Mouse (Mus musculus): ENCODE measurements at regions not wholly inside any gene's neighbourhood (a gene's known extent, or its start where the extent isn't known, plus 50 kb on each side); places are given as distances from the start of the nearest gene placed in this dataset.
"Not testable (repeated sequence)": the region's sequence is repeated elsewhere in the genome, so short reads cannot be mapped to it uniquely, and the experiment has no call there.

- DNase-seq, result peak; percentile 2
- intact Hi-C loops (cut with DNase I), result no loop called here
Observed at GRCm38 (mm10) chr6:13006596-13006995, 63.0 kb upstream of the Tmem106b start.

- intact Hi-C loops (cut with DNase I), result no loop called here
- no peak for DNase-seq
Observed at GRCm38 (mm10) chr6:12994701-12995100, 74.9 kb upstream of the Tmem106b start.

DNA sequence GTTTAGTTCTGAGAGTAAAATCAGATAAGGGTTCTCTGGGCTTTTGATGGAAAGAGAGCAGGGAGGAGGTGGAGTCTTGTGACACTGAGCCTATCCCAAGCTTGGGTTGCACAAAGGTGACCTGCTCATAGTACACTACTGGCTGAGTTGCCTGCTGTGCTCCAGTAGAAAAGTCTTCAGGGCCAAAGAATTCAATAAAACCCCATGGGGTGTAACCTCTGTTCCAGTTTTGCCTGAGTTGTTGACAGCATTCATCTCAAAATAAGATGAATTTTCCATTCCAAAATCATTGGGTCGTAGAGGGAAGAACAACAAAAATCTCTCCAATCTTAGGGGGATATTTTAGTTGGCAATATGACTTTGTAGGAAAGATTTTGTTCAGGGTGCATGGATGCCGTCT, 75.8 kb upstream of the Tmem106b start:
- intact Hi-C loops (cut with DNase I), result no loop called here
- DNase-seq, result no peak

DNA sequence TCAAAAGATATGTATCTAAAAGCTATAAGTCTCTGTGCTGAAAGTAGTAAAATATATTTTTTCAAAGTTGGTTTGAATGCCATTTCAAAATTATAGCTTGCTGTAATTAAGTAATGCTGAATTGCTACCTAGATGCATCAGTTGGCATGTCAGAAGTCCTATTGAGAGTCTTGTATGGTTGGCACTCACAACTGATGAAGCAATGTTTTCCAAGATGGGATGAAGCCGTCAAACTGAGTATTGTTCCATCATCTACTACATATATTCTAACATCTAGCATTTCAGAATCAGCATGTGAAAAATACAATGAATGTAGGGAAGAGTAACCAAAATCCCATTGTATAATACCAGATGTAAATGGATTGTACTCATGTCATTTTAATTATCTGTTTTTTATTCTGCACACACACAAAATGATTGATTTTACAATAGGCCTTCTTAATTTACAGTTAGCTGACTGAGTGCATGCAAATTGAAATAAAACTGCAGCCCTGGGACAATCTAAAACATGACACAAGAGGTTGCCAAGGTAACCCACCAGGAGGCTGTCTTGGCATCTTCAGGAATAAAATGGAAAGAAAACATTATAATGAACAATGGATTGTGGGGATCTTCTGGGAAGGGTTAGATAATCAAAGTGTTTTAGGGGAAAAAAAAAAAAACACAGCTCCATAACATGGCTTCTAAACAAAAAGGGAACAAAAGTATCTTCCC, 92.2 kb upstream of the Tmem106b start:
- intact Hi-C loops (cut with DNase I), result no loop called here
- DNase-seq, result peak; percentile 6

GRCm38 (mm10) chr6:12971604-12972003, 98.0 kb upstream of the Tmem106b start:
- DNase-seq, result no peak
- intact Hi-C loops (cut with DNase I), result no loop called here

DNA sequence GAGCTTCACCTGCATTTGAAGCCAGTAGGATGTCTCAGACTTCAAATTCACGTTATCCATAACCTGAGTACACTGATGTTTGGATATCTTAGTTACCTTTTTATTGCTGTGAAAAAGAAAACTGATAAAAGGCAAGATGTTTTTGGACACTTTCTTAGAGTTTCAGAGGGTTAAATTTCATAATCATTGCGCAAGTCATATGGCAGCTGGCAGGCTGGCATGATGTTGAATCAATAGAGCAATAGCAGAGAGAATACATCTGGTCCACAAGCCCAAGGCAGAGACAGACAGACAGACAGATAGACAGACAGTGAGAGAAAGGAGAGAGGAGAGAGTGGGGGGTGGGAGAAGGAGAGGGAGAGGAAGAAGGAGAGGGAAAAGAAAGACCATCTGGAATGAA, 102.3 kb upstream of the Tmem106b start:
- no peak for DNase-seq
- intact Hi-C loops (cut with DNase I), result no loop called here

DNA sequence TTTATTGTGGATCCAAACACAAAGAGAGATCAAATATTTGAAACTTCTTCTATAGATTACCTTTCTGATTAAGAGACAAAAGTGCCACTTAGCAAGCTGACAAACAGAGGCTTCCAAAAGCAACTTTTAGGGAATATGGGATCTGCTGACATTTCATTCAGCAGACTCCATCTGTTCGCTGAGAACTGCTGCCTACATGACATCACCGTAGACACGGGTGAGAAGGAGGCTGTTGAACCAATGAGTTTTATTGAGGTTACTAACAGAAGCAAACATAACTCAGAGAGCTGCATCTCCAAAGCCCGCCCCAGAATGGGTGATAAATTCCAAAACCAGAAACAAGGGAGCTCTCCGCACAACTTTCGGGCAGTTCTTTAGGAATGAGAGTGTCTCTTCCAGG, 111.8 kb upstream of the Tmem106b start:
- intact Hi-C loops (cut with DNase I), result no loop called here
- DNase-seq, result no peak

GRCm38 (mm10) chr6:12911610-12912009, 157.9 kb upstream of the Tmem106b start:
- no peak for DNase-seq
- intact Hi-C loops (cut with DNase I), result no loop called here

- DNase-seq, result no peak
- intact Hi-C loops (cut with DNase I), result no loop called here
Observed at GRCm38 (mm10) chr6:12892929-12893328, 143.7 kb upstream of the Thsd7a start.

DNA sequence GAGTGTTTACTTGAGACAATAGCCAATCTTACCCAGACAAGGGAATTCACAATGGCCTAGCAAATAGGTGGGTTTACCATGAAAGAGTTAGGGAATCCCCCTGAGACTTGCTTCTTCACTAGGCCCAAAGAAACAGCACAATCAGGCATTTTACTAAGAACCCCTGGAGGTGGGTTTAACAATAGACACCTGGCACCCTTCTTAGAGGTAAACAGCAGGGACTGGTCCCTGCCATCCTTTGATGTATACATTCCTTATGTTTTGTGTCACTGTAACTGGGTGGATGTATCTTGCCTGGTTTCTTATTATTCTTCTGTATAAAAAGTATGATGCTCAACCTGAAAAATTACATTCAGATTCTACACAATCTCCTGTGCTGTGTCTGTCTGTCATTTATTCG, 127.7 kb upstream of the Thsd7a start:
- DNase-seq; intact Hi-C loops (cut with DNase I): not testable (repeated sequence)

DNA sequence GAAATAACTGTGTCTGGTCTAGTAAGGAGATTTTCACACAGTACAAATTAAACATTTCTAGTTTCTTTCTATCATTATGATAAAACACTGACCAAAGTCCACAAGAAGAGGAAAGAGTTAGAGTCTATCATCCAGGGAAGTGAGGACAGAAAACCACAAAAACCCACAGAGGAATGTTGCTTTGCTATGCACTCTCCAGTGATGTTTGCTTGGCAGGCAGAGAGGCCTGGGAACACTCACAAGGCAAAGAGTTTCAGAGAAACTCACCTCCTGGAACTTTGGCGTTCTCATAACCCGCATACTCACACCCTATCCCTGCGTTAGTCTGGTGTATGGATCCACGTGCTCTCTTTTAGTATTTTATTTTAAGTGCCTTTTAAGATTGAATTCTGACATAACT, 127.2 kb upstream of the Thsd7a start:
- intact Hi-C loops (cut with DNase I), result no loop called here
- no peak for DNase-seq

- DNase-seq, result no peak
- intact Hi-C loops (cut with DNase I), result no loop called here
Observed at GRCm38 (mm10) chr6:12868251-12868650, 119.0 kb upstream of the Thsd7a start.

- intact Hi-C loops (cut with DNase I), result no loop called here
- no peak for DNase-seq
Observed at GRCm38 (mm10) chr6:12852041-12852440, 102.8 kb upstream of the Thsd7a start.

DNA sequence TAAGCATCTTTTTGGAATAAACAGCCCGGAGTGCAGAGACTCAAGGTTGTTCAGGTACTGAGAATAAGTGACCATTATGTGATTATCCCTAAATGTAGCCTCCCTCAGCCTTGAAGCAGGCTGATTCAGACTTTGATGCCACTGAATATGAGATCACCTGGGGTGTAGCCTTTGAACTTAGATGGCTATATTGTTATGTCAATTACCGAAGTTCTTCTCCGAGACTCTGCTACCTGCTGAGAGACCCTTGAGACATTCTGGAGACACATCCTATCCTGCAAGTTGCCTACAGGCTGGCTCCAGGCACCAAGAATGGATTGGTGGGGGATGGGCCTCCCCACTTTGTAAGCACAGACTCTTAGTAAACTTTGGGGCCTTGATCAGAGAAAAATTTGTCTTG, 85.9 kb upstream of the Thsd7a start:
- intact Hi-C loops (cut with DNase I); DNase-seq: not testable (repeated sequence)

DNA sequence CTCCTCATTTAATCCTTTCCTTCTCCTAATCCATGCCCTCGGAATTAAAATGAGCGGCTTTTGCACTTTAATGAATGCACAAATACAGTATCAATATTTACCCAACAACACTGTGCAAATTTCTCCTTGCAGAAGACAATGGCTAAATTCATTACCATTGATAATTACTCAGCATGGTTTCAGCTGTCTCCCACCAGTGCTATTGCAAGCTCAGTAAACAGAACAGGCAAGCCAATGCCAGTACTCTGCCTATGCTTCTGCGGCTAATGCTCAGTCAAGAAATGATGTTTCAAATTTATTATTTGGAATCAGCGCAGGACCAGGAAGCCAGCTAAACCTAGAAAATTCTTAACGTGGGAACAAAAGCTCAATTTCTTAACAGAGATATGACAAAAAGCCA, 84.1 kb upstream of the Thsd7a start:
- intact Hi-C loops (cut with DNase I), result no loop called here
- DNase-seq, result no peak

DNA sequence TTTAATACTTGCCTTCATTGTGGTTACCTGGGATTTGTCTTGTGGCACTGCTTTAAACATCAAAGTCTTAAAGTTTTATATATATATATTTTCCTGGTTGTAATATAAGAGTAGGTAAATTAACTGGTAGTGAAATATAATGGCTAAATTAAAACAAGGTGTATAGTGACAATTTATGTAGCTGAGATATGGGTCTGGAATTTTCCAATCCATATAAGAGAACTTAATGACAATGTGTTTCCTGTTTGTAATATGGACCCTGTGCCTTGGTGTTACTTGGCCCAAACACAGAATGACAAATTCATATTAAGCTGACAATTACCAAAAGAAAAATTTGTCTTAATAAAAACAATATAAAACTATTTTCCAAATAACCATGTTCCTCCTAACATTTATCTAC, 82.7 kb upstream of the Thsd7a start:
- intact Hi-C loops (cut with DNase I), result no loop called here
- DNase-seq, result no peak

- intact Hi-C loops (cut with DNase I), result no loop called here
- no peak for DNase-seq
Observed at GRCm38 (mm10) chr6:12831485-12831884, 82.3 kb upstream of the Thsd7a start.

- intact Hi-C loops (cut with DNase I), result no loop called here
- DNase-seq, result no peak
Observed at GRCm38 (mm10) chr6:12827745-12828144, 78.5 kb upstream of the Thsd7a start.

- intact Hi-C loops (cut with DNase I), result no loop called here
- DNase-seq, result no peak
Observed at GRCm38 (mm10) chr6:12814972-12815770, 66.0 kb upstream of the Thsd7a start.

DNA sequence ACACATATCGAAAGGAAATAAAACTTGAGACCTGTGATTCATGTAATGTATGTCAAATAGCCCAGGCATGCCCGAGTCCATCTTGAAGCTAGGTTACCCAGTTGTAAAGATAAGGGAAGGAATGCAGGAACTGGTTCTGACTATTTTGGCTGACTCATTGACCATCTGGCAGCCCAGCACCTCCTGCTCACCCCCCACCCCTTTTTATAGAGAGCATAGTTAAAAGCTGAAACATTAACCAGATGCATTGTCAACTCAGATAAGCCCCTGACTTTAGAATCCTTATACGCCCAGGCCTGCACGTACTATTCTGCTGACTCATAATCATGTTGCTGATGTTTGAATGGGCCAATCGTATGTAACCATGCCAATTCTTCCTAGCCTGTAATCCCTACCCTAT, 64.6 kb upstream of the Thsd7a start:
- DNase-seq; intact Hi-C loops (cut with DNase I): not testable (repeated sequence)

- intact Hi-C loops (cut with DNase I), result no loop called here
- DNase-seq, result no peak
Observed at GRCm38 (mm10) chr6:12812467-12812866, 63.3 kb upstream of the Thsd7a start.

DNA sequence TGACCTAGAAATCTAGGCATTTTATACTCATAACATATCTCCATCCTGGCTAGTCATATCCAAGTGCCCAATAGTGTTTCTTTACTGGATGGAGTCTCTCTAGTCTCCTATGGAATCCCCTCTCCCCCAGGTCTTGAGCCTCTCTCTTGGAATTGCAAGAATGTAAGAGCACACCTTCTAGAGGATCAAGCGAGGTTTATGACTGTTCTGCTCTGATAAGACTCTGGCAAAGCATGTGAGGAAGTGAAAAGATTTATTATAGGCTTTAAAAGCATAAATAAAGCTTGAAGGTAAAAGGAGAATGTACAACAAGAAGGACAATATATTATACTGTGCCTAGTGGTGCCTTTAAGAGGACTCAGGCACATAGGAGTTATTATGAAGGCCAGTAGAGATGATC, 62.8 kb upstream of the Thsd7a start:
- no peak for DNase-seq
- intact Hi-C loops (cut with DNase I), result no loop called here
